Mouse (Mus musculus): ENCODE data around the gene Sgk1. TPM values are rescaled to one million over a fixed set of nuclear protein-coding genes. Genes with fewer than 3 reads are reported as not detected.

Sgk1 gene
- polyA plus RNA-seq, 1 experiment from 2014 or later = 29.6 TPM

DNA sequence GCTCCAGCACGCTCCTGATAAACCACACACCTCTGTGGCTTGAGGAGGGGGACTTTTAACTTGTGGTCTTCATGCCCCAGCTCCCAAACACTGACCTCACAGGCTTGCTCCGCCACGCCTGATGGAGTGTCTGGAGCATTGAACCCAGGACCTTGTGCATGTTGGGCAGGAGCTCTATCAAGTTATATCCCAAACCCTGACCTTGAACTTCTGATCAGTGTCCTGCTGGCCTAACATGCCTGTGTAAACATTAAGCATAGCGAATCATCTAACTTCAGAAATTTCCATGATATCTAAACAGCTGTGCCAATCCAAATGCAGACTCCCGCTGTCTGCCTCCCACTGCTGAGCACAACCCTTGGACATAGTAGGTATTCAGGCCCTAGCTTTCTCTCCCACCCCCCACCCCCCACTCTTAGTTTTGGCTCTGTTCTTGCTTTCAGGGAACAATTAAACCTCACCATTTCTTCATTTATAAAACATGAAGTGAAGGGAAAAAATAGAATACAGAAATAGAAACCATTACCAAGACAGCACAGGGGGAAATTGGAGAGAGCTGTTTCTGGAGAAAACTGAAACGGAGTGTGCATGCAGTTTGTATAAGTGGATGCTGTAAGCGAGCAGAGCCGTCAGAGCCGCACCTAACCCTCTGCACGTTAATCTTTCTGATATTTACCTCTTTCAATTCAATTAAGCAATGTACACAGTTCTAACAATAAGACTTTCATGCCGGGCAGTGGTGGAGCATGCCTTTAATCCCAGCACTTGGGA, 34.5 kb downstream of the Sgk1 start:
- no peak overlapping the region for H3K9ac ChIP-seq (ENCODE audit: low read length)
- H3K27ac ChIP-seq (ENCODE audit: low read depth) = no peak overlapping the region
- H3K27me3 ChIP-seq (replicated peaks; ENCODE audit: control insufficient read depth, insufficient read depth, low read length) = no peaks in the 10 kb centered on the region
- no peak overlapping the region for H3K4me2 ChIP-seq (ENCODE audit: low read length)
- H3K36me3 ChIP-seq (ENCODE audit: control insufficient read depth, insufficient read depth, low read length) = no peaks in the 10 kb centered on the region
- H3K9me3 ChIP-seq (ENCODE audit: control insufficient read depth, low read length) = no peaks in the 10 kb centered on the region
- DNase-seq (ENCODE audit: low spot score) = no peak
- no peak overlapping the region for H3K4me3 ChIP-seq (ENCODE audit: low read depth, low read length)
- no peaks in the 10 kb centered on the region for H3K4me1 ChIP-seq (replicated peaks; ENCODE audit: control insufficient read depth, insufficient read depth, low read length)
- 77% methylated on average over 11 of the region's 11 CpGs for WGBS
- no peak for ATAC-seq (replicated peaks; ENCODE audit: low FRiP score, low TSS enrichment, low read depth)

DNA sequence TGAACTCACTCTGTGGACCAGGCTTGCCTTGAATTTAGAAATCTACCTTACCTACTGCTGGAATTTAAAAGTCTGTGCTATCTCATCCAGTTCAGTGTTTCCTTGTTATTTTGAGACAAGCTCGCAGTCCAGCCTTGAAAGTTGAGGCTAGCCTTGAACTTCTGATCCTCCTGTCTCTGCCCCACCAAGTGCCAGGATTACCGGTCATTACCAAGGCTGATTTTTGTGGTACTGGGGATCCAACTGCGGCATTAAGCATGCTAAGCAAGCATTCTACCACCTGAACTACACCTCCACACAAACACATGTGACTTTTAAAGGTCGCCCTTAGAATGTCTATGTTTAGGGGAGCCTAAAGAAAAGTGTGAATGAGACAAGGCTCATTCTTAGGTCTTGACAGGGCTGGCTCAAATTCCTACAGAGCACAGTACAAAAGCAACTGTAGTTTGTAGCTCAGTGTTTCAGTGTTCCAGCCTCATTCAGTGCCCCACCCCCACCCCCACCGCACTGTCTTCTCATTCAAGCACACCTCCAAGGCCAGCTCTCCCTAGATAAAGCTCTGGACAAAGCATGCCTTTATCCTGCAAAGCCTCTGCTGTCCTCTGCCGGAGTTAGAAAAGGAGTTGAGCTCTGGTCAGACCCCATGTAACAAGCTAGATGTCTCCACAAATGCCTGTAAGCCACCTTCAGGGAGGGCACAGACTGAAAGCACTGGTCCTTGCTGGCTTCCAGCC, 36.2 kb downstream of the Sgk1 start:
- ATAC-seq (replicated peaks; ENCODE audit: low FRiP score, low TSS enrichment, low read depth) = no peak
- WGBS = 77% methylated on average over 6 of the region's 6 CpGs
- Histone ChIP-seq H3K36me3 (ENCODE audit: control insufficient read depth, insufficient read depth, low read length) (no peaks in the 10 kb centered on the region), H3K9ac (ENCODE audit: low read length) (no peak overlapping the region), H3K27me3 (replicated peaks; ENCODE audit: control insufficient read depth, insufficient read depth, low read length) (no peaks in the 10 kb centered on the region), H3K27ac (ENCODE audit: low read depth) (no peak overlapping the region), H3K9me3 (ENCODE audit: control insufficient read depth, low read length) (no peaks in the 10 kb centered on the region), H3K4me3 (ENCODE audit: low read depth, low read length) (no peak overlapping the region), H3K4me2 (ENCODE audit: low read length) (no peak overlapping the region), H3K4me1 (replicated peaks; ENCODE audit: control insufficient read depth, insufficient read depth, low read length) (peaks cover under 1% of the 10 kb centered on the region)
- no peak for DNase-seq (ENCODE audit: low spot score)

DNA sequence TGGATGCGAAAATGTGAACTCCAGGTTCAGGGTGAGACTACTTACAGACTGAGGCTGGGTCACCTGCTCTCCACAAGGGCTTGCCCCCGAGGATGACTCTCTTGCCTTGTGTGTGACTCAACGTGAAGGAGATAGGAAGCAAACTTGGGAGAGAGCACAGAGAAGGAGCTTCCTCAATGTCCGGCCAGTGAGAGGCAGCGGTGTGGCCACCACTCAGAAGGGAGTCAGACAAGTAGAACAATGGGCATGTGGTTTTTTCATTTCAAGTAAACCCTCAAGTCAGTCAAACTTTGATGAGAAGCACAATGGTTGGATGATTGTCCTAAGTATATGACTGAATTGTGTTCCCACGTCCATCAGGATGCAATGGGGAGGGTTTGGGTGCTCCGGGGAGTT, 36.8 kb downstream of the Sgk1 start:
- Histone ChIP-seq H3K4me3 (ENCODE audit: low read depth, low read length) (no peak overlapping the region), H3K9ac (ENCODE audit: low read length) (no peak overlapping the region), H3K27ac (ENCODE audit: low read depth) (no peak overlapping the region), H3K9me3 (ENCODE audit: control insufficient read depth, low read length) (no peaks in the 10 kb centered on the region), H3K36me3 (ENCODE audit: control insufficient read depth, insufficient read depth, low read length) (no peaks in the 10 kb centered on the region), H3K4me1 (replicated peaks; ENCODE audit: control insufficient read depth, insufficient read depth, low read length) (peaks cover 6% of the 10 kb centered on the region), H3K27me3 (replicated peaks; ENCODE audit: control insufficient read depth, insufficient read depth, low read length) (no peaks in the 10 kb centered on the region), H3K4me2 (ENCODE audit: low read length) (no peak overlapping the region)
- DNase-seq (ENCODE audit: low spot score) = no peak
- WGBS = 89% methylated on average over 7 of the region's 7 CpGs
- no peak for ATAC-seq (replicated peaks; ENCODE audit: low FRiP score, low TSS enrichment, low read depth)

DNA sequence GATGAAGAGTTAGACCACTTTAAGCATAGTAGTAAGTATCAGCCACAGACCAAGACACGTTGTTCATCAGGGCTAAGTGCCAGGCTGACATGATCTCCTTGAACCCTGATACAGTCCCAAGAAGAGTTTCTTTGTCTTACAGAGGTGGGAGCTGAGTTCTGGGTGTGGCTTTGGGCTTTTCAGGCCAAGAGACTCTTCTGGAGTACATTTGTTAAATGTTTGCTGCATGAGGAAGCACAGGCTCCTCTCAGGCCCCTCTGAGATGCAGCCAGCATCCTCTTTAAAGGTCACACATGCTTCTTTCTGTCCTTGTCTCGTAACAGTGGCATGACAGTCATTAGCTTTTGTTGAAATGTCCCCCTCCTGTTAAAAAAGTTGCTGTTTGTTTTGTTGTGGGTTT, 38.6 kb downstream of the Sgk1 start:
- H3K27ac ChIP-seq (ENCODE audit: low read depth) = no peak overlapping the region
- H3K27me3 ChIP-seq (replicated peaks; ENCODE audit: control insufficient read depth, insufficient read depth, low read length) = no peaks in the 10 kb centered on the region
- 58% methylated on average over 2 of the region's 2 CpGs for WGBS
- no peak overlapping the region for H3K4me2 ChIP-seq (ENCODE audit: low read length)
- H3K9me3 ChIP-seq (ENCODE audit: control insufficient read depth, low read length) = no peaks in the 10 kb centered on the region
- H3K4me1 ChIP-seq (replicated peaks; ENCODE audit: control insufficient read depth, insufficient read depth, low read length) = peaks cover 10% of the 10 kb centered on the region
- DNase-seq (ENCODE audit: low spot score) (no peak), ATAC-seq (replicated peaks; ENCODE audit: low FRiP score, low TSS enrichment, low read depth) (no peak)
- no peak overlapping the region for H3K4me3 ChIP-seq (ENCODE audit: low read depth, low read length)
- H3K9ac ChIP-seq (ENCODE audit: low read length) = no peak overlapping the region
- H3K36me3 ChIP-seq (ENCODE audit: control insufficient read depth, insufficient read depth, low read length) = no peaks in the 10 kb centered on the region

DNA sequence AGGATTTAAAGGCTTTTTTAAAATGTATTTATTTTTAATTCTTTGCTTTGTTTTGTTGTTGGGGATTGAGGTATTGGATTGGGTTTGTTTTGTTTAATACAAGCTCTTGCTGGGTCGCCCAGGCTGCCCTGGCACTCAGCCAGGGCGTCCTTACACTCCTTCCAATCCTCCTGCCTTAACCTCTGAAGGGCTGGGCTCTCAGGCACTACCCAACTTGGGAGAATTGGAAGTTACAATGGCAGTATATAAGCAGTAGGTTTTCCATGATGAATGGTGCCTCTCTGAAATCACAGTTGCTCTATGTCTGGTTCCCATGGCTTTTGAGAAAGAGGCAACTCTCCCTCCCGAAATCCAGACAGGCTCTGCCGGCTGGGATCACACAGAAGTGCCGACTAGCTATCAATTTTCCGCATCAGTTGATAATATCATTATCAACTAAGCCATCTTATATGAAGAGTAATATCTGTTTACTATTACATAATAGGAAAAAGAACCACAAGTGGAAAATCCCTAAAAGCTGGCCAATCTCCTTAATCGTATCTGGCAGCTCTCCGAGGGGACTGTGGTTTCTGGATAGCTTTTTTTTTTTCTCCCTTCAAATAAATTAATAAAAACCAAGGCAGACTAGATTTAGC, 40.8 kb downstream of the Sgk1 start:
- H3K27ac ChIP-seq (ENCODE audit: low read depth) = peak overlapping the region; percentile 64
- 51% methylated on average over 8 of the region's 8 CpGs for WGBS

DNA sequence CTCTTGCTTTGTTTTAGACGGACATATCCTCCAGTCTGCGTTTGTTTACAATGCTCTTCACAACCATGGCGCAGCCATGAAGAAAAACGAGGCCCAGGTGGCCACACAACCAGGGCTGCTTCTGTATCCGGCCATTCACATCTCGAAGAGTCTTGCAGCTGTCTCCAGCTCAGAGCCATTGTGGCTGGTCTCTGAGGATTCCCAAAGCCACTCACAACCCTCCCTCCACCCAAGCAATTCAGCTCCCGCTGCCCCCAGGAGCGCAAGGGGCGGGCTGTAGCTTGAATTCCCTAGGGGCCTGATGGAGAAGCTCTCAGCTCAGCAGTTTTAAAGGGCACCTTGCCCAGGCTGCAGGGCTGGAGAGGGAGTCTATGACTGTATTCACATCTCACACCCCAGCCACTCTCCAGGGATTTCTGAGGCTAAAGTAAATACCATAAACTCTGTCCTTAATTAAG, 41.5 kb downstream of the Sgk1 start:
- ATAC-seq (replicated peaks; ENCODE audit: low FRiP score, low TSS enrichment, low read depth) = peak; percentile 43; the same call in 1 of the 2 replicates
- no peak overlapping the region for H3K4me3 ChIP-seq (ENCODE audit: low read depth, low read length)
- no peak overlapping the region for H3K9ac ChIP-seq (ENCODE audit: low read length)
- H3K27ac ChIP-seq (ENCODE audit: low read depth) = peak overlapping the region; percentile 64
- 7% methylated on average over 9 of the region's 9 CpGs for WGBS
- peak; percentile 65 for DNase-seq (ENCODE audit: low spot score)
- H3K36me3 ChIP-seq (ENCODE audit: control insufficient read depth, insufficient read depth, low read length) = no peaks in the 10 kb centered on the region
- H3K4me1 ChIP-seq (replicated peaks; ENCODE audit: control insufficient read depth, insufficient read depth, low read length) = peaks cover 10% of the 10 kb centered on the region
- no peaks in the 10 kb centered on the region for H3K27me3 ChIP-seq (replicated peaks; ENCODE audit: control insufficient read depth, insufficient read depth, low read length)
- H3K4me2 ChIP-seq (ENCODE audit: low read length) = peak overlapping the region; percentile 33
- no peaks in the 10 kb centered on the region for H3K9me3 ChIP-seq (ENCODE audit: control insufficient read depth, low read length)

More for the DNA sequence above, 40.8 kb downstream of the Sgk1 start:
- H3K4me3 ChIP-seq (ENCODE audit: low read depth, low read length) = no peak overlapping the region
- no peak overlapping the region for H3K9ac ChIP-seq (ENCODE audit: low read length)
- H3K27me3 ChIP-seq (replicated peaks; ENCODE audit: control insufficient read depth, insufficient read depth, low read length) = no peaks in the 10 kb centered on the region
- ATAC-seq (replicated peaks; ENCODE audit: low FRiP score, low TSS enrichment, low read depth) (no peak), DNase-seq (ENCODE audit: low spot score) (no peak)
- H3K4me2 ChIP-seq (ENCODE audit: low read length) = peak overlapping the region; percentile 33
- H3K9me3 ChIP-seq (ENCODE audit: control insufficient read depth, low read length) = no peaks in the 10 kb centered on the region
- no peaks in the 10 kb centered on the region for H3K36me3 ChIP-seq (ENCODE audit: control insufficient read depth, insufficient read depth, low read length)
- H3K4me1 ChIP-seq (replicated peaks; ENCODE audit: control insufficient read depth, insufficient read depth, low read length) = peaks cover 10% of the 10 kb centered on the region

DNA sequence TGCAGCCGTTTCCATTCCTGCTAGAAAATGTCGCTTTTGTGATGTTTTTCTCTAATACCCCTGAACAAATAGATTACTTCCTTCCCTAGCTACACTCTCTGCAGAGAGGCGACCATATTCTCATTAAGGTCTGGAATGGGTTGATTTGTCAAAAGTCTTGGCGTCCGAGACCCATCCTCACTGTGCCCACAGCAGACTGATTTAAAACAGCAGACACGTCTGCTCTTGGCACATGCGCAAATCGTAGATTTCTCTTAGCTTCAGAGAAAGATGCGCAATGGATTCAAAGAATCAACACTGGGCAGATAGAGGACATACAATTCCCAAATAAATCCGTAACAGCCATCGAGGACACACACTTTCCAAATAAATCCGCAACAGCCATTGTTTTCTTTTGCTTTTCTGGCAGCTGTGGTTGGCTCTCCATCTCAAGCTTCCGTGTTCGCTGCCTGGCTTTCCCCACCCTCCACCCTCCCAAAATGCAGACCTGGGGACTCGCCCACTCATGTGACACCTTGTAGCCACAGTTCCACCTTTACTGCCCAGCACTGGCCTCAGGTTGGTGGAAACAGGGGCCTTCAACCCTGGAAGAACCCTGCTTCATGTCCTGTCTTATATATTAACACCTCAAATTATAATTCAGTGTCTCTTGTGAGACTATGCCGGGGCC, 42.2 kb downstream of the Sgk1 start:
- H3K4me3 ChIP-seq (ENCODE audit: low read depth, low read length) = no peak overlapping the region
- peaks cover 10% of the 10 kb centered on the region for H3K4me1 ChIP-seq (replicated peaks; ENCODE audit: control insufficient read depth, insufficient read depth, low read length)
- peak overlapping the region; percentile 64; the same call in 1 of the 2 replicates for H3K27ac ChIP-seq (ENCODE audit: low read depth)
- no peaks in the 10 kb centered on the region for H3K27me3 ChIP-seq (replicated peaks; ENCODE audit: control insufficient read depth, insufficient read depth, low read length)
- ATAC-seq (replicated peaks; ENCODE audit: low FRiP score, low TSS enrichment, low read depth) = no peak
- H3K36me3 ChIP-seq (ENCODE audit: control insufficient read depth, insufficient read depth, low read length) = no peaks in the 10 kb centered on the region
- 66% methylated on average over 16 of the region's 16 CpGs for WGBS
- no peak overlapping the region for H3K9ac ChIP-seq (ENCODE audit: low read length)
- DNase-seq (ENCODE audit: low spot score) = no peak
- H3K4me2 ChIP-seq (ENCODE audit: low read length) = peak overlapping the region; percentile 33
- no peaks in the 10 kb centered on the region for H3K9me3 ChIP-seq (ENCODE audit: control insufficient read depth, low read length)

DNA sequence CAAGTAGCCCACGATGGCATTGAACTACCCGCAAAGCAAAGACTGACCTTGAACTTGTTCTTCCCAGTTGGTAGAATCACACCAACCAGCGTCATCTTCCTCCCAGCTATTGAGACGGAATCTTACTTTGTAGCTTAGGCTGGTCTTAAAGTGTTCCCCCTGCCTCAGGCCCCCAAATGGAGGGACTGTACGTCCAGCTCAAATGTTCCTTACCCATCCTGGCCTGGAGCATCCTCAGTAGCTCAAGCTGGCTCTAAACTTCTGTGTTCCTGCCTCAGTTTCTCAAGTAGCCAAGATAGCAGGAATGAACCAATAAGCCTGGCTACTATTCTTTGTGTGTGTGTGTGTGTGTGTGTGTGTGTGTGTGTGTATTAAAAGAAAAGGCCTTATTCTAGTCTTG, 45.0 kb downstream of the Sgk1 start:
- Histone ChIP-seq H3K4me2 (ENCODE audit: low read length) (no peak overlapping the region), H3K9ac (ENCODE audit: low read length) (no peak overlapping the region), H3K27me3 (replicated peaks; ENCODE audit: control insufficient read depth, insufficient read depth, low read length) (no peaks in the 10 kb centered on the region), H3K9me3 (ENCODE audit: control insufficient read depth, low read length) (no peaks in the 10 kb centered on the region), H3K27ac (ENCODE audit: low read depth) (no peak overlapping the region), H3K36me3 (ENCODE audit: control insufficient read depth, insufficient read depth, low read length) (no peaks in the 10 kb centered on the region), H3K4me1 (replicated peaks; ENCODE audit: control insufficient read depth, insufficient read depth, low read length) (peaks cover 10% of the 10 kb centered on the region), H3K4me3 (ENCODE audit: low read depth, low read length) (no peak overlapping the region)
- DNase-seq (ENCODE audit: low spot score) (no peak), ATAC-seq (replicated peaks; ENCODE audit: low FRiP score, low TSS enrichment, low read depth) (no peak)
- 70% methylated on average over 5 of the region's 5 CpGs for WGBS

Measured in intestine, embryonic 14.5 days (tissue).